Mouse (Mus musculus) Patski (cell line): ENCODE measurements around the gene Pdxp. TPM values are rescaled to one million over a fixed set of nuclear protein-coding genes. Genes with fewer than 3 reads are reported as not detected.

Experiments
- ATAC-seq: fragments of 100-300 bp; one replicate; pipeline ENCODE4 v1.8.0; 2021
- CTCF ChIA-PET: fragments of 350-600 bp; sonication (Branson Sonifier 250); formaldehyde crosslinking; loops from one replicate; lab custom pipeline; 2022; ENCODE audit warnings: inconsistent platforms; lab: Charles Lee
- POLR2A ChIA-PET: fragments of 350-600 bp; sonication (Branson Sonifier 250); formaldehyde crosslinking; loops from one replicate; lab custom pipeline; 2022; ENCODE audit warnings: antibody characterized with exemption, inconsistent platforms; lab: Charles Lee
- DNase-seq: peaks from one replicate; pipeline ENCODE4 v3.0.0-alpha.2; 2011; ENCODE audit warnings: low read depth, low spot score
- H3K27me3 ChIP-seq: fragments of 371-371 bp; one replicate; pipeline ENCODE4 v1.5.1; 2021
- CTCF ChIP-seq: fragments of 100-300 bp; IDR thresholded peaks from one replicate; pipeline ENCODE4 v1.5.1; 2021
- in situ Hi-C: fragments of 300-500 bp; cut with MboI; formaldehyde crosslinking; loops from 3 replicates; pipeline ENCODE4 v1.11.1; 2018; ENCODE audit warnings: low pct_unique_long_range_greater_than_20kb, mixed read lengths
- polyA plus RNA-seq: library from polyadenylated mRNA; unstranded; gene quantifications from one replicate; pipeline ENCODE4 v1.2.3, GENCODE M21; 2021

Pdxp gene
- polyA plus RNA-seq, 1 experiment from 2014 or later: 10.6 TPM

- ATAC-seq (peak; percentile 75), DNase-seq (peak; percentile 94)
- in situ Hi-C loops: no loop called here
- ChIA-PET POLR2A (interaction anchor here (1.0 to 2.8 kb wide), 2 partner anchors 11 to 14 kb away, joined by 3 to 25 read pairs; partner anchors contain the start of gene Pdxp), CTCF (interaction anchor here (1.1 to 3.9 kb wide), 3 partner anchors 9 to 13 kb away, joined by 3 to 36 read pairs (median 3); partner anchors contain the start of gene Pdxp)
- H3K27me3 ChIP-seq: no peaks in the 10 kb centered on the region
- TF ChIP-seq CTCF: no peak
Observed at GRCm38 (mm10) chr15:78926021-78926919, 12.6 kb downstream of the Pdxp start, which contains the start of gene Lgals1. Lgals1 (plus strand) TSS chr15:78926725.

- DNase-seq: no peak
- no peak for ATAC-seq
- TF ChIP-seq CTCF: no peak
- ChIA-PET CTCF (interaction anchor here (12.4 kb wide), 1 partner anchor 12 kb away, joined by 136 read pairs; the partner anchor contains the start of gene Pdxp), POLR2A (interaction anchor here (1.0 to 2.8 kb wide), 2 partner anchors 12 to 15 kb away, joined by 3 to 25 read pairs; partner anchors contain the start of gene Pdxp)
- H3K27me3 ChIP-seq: no peaks in the 10 kb centered on the region
- in situ Hi-C loops: no loop called here
Observed at GRCm38 (mm10) chr15:78927021-78927787, 13.5 kb downstream of the Pdxp start.

- in situ Hi-C loops: no loop called here
- peak; percentile 55 for ATAC-seq
- DNase-seq: no peak
- no peaks in the 10 kb centered on the region for H3K27me3 ChIP-seq
- CTCF ChIA-PET: interaction anchor here (0.8 to 12.4 kb wide), 2 partner anchors 9 to 13 kb away, joined by 4 to 136 read pairs; partner anchors contain the start of gene Pdxp
- TF ChIP-seq CTCF: no peak
- POLR2A ChIA-PET: interaction anchor here (2.8 kb wide), 1 partner anchor 13 kb away, joined by 25 read pairs; the partner anchor contains the start of gene Pdxp
Observed at GRCm38 (mm10) chr15:78927788-78928457, 14.2 kb downstream of the Pdxp start.

GRCm38 (mm10) chr15:78928539-78928938 is 14.8 kb downstream of the Pdxp start:
- ATAC-seq (no peak), DNase-seq (no peak)
- ChIA-PET POLR2A (interaction anchor here (2.8 kb wide), 1 partner anchor 14 kb away, joined by 25 read pairs; the partner anchor contains the start of gene Pdxp), CTCF (interaction anchor here (0.8 to 12.4 kb wide), 2 partner anchors 9 to 13 kb away, joined by 4 to 136 read pairs; partner anchors contain the start of gene Pdxp)
- in situ Hi-C loops: no loop called here
- H3K27me3 ChIP-seq: no peaks in the 10 kb centered on the region
- TF ChIP-seq CTCF: no peak

GRCm38 (mm10) chr15:78930192-78930706 is 16.5 kb downstream of the Pdxp start:
- ATAC-seq: no peak
- POLR2A ChIA-PET: interaction anchor here (2.2 to 3.9 kb wide), 2 partner anchors 9 to 15 kb away, joined by 9 to 41 read pairs; partner anchors contain the start of gene Pdxp
- DNase-seq: no peak
- in situ Hi-C loops: no loop called here
- CTCF ChIA-PET: interaction anchor here (0.8 to 12.4 kb wide), 5 partner anchors 9 to 53 kb away, joined by 3 to 136 read pairs (median 5); partner anchors contain the start of genes Gga1 and Pdxp
- H3K27me3 ChIP-seq: no peaks in the 10 kb centered on the region
- TF ChIP-seq CTCF: no peak

GRCm38 (mm10) chr15:78930801-78931426 is 17.2 kb downstream of the Pdxp start:
- in situ Hi-C loops: no loop called here
- no peak for ATAC-seq
- ChIA-PET POLR2A (interaction anchor here (2.2 to 3.9 kb wide), 2 partner anchors 10 to 15 kb away, joined by 9 to 41 read pairs; partner anchors contain the start of gene Pdxp), CTCF (interaction anchor here (0.8 to 12.4 kb wide), 7 partner anchors 10 to 55 kb away, joined by 3 to 136 read pairs (median 3); partner anchors contain the start of genes Gga1 and Pdxp)
- DNase-seq: no peak
- TF ChIP-seq CTCF: no peak
- H3K27me3 ChIP-seq: no peaks in the 10 kb centered on the region

GRCm38 (mm10) chr15:78931577-78931976 is 17.9 kb downstream of the Pdxp start:
- no peak for TF ChIP-seq CTCF
- in situ Hi-C loops: no loop called here
- ChIA-PET CTCF (interaction anchor here (0.7 to 12.4 kb wide), 7 partner anchors 11 to 62 kb away, joined by 3 to 136 read pairs (median 3); partner anchors contain the start of gene Pdxp), POLR2A (interaction anchor here (2.2 to 3.9 kb wide), 2 partner anchors 10 to 16 kb away, joined by 9 to 41 read pairs; partner anchors contain the start of gene Pdxp)
- ATAC-seq (peak; percentile 37), DNase-seq (no peak)
- H3K27me3 ChIP-seq: no peaks in the 10 kb centered on the region

GRCm38 (mm10) chr15:78934784-78935320 is 21.1 kb downstream of the Pdxp start, which contains the start of gene Nol12:
Nol12 (plus strand) TSS chr15:78934933.
- no peaks in the 10 kb centered on the region for H3K27me3 ChIP-seq
- ChIA-PET POLR2A (interaction anchor here (0.6 to 1.1 kb wide), 5 partner anchors 13 to 58 kb away, joined by 3 to 7 read pairs (median 3); partner anchors contain the start of gene Pdxp), CTCF (interaction anchor here (12.4 kb wide), 1 partner anchor 19 kb away, joined by 136 read pairs; the partner anchor contains the start of gene Pdxp)
- in situ Hi-C loops: no loop called here
- TF ChIP-seq CTCF: no peak
- no peak for DNase-seq
- ATAC-seq: peak; percentile 31
